Mouse (Mus musculus) neural tube, embryonic 12.5 days (tissue): ENCODE measurements around the gene Xxylt1. TPM values are rescaled to one million over a fixed set of nuclear protein-coding genes. Genes with fewer than 3 reads are reported as not detected.
A peak's percentile ranks its signal among the peaks of the same experiment; 100 is the strongest.

ENCODE experiments used
- ATAC-seq: fragments of 200-750 bp; cut with Nextera tagmentation; 2 replicates; pipeline ENCODE4 v1.8.0; 2017; ENCODE audit warnings: low read depth, mild to moderate bottlenecking, moderate TSS enrichment, moderate library complexity; ENCODE audit not compliant: low FRiP score
- H3K27ac ChIP-seq: fragments of 300-500 bp; sonication (generic); 2 replicates; pipeline ENCODE4 v1.5.1; 2016
- H3K27me3 ChIP-seq: fragments of 300-500 bp; sonication (generic); replicated peaks from 2 replicates; pipeline ENCODE4 v1.6.1; 2016; ENCODE audit warnings: mild to moderate bottlenecking
- H3K36me3 ChIP-seq: fragments of 300-500 bp; sonication (generic); 2 replicates; pipeline ENCODE4 v1.6.1; 2016; ENCODE audit warnings: mild to moderate bottlenecking
- H3K4me1 ChIP-seq: fragments of 300-500 bp; sonication (generic); 2 replicates; pipeline ENCODE4 v1.6.1; 2016
- H3K4me2 ChIP-seq: fragments of 300-500 bp; sonication (generic); replicated peaks from 2 replicates; pipeline ENCODE4 v1.6.1; 2016; ENCODE audit warnings: mild to moderate bottlenecking
- H3K4me3 ChIP-seq: fragments of 300-500 bp; sonication (generic); 2 replicates; pipeline ENCODE4 v1.5.1; 2016
- H3K9ac ChIP-seq: fragments of 300-500 bp; sonication (generic); 2 replicates; pipeline ENCODE4 v1.6.1; 2016; ENCODE audit warnings: mild to moderate bottlenecking
- H3K9me3 ChIP-seq: fragments of 300-500 bp; sonication (generic); 2 replicates; pipeline ENCODE4 v1.6.1; 2016; ENCODE audit warnings: mild to moderate bottlenecking
- WGBS: fragments of 180-500 bp; shearing (Covaris S2); methylation state at CpG from one replicate; pipeline ENCODE4 v1.1.7; 2016; 5-methylcytosine and 5-hydroxymethylcytosine counted together
- polyA plus RNA-seq: library from polyadenylated mRNA; unstranded; fragments of >200 nt; fragmentation: Nextera tagmentation; extraction: Ambion mirVana; gene quantifications from 2 replicates; pipeline ENCODE4 v1.2.1, GENCODE M21; 2016

Gene Xxylt1
- polyA plus RNA-seq, 1 experiment from 2014 or later: 15.7 TPM

GRCm38 (mm10) chr16:31074324-31074908, 6.8 kb downstream of the Xxylt1 start:
- Histone ChIP-seq H3K9ac (no peak overlapping the region), H3K4me2 (no peak overlapping the region), H3K9me3 (no peaks in the 10 kb centered on the region), H3K27me3 (no peaks in the 10 kb centered on the region), H3K27ac (no peak overlapping the region), H3K4me1 (peaks cover 5% of the 10 kb centered on the region), H3K4me3 (no peak overlapping the region), H3K36me3 (no peaks in the 10 kb centered on the region)
- ATAC-seq: no peak
- 81% methylated on average over 3 of the region's 3 CpGs for WGBS

- Histone ChIP-seq H3K9me3 (no peaks in the 10 kb centered on the region), H3K27me3 (no peaks in the 10 kb centered on the region), H3K27ac (no peak overlapping the region), H3K4me3 (no peak overlapping the region), H3K4me2 (no peak overlapping the region), H3K4me1 (peaks cover 5% of the 10 kb centered on the region), H3K36me3 (no peaks in the 10 kb centered on the region), H3K9ac (no peak overlapping the region)
- ATAC-seq: no peak
- 90% methylated on average over 6 of the region's 6 CpGs for whole genome bisulfite sequencing
These were observed 9.5 kb downstream of the Xxylt1 start for GRCm38 (mm10) chr16:31071731-31072130.

- no peaks in the 10 kb centered on the region for H3K27me3 ChIP-seq
- peaks cover 5% of the 10 kb centered on the region for H3K4me1 ChIP-seq
- H3K4me2 ChIP-seq: peak overlapping the region; percentile 43
- 0 out of 2 replicates have a peak overlapping the region, but pooled peaks have one; percentile 18 for H3K9ac ChIP-seq
- peak; percentile 65 for ATAC-seq
- H3K4me3 ChIP-seq: no peak overlapping the region
- no peak overlapping the region for H3K27ac ChIP-seq
- H3K9me3 ChIP-seq: no peaks in the 10 kb centered on the region
- H3K36me3 ChIP-seq: no peaks in the 10 kb centered on the region
- 17% methylated on average over 21 of the region's 21 CpGs for WGBS
These were observed 10.7 kb downstream of the Xxylt1 start for GRCm38 (mm10) chr16:31070358-31071133.

- 80% methylated on average over 14 of the region's 14 CpGs for WGBS
- Histone ChIP-seq H3K9ac (no peak overlapping the region), H3K27ac (no peak overlapping the region), H3K9me3 (no peaks in the 10 kb centered on the region), H3K4me1 (peaks cover 5% of the 10 kb centered on the region), H3K27me3 (no peaks in the 10 kb centered on the region), H3K4me2 (no peak overlapping the region), H3K36me3 (no peaks in the 10 kb centered on the region), H3K4me3 (no peak overlapping the region)
- ATAC-seq: no peak
These were observed 11.7 kb downstream of the Xxylt1 start for GRCm38 (mm10) chr16:31069211-31070166.

- no peaks in the 10 kb centered on the region for H3K9me3 ChIP-seq
- peaks cover 5% of the 10 kb centered on the region for H3K4me1 ChIP-seq
- no peak for ATAC-seq
- no peak overlapping the region for H3K4me2 ChIP-seq
- 75% methylated on average over 7 of the region's 7 CpGs for WGBS
- H3K9ac ChIP-seq: no peak overlapping the region
- H3K27ac ChIP-seq: no peak overlapping the region
- no peak overlapping the region for H3K4me3 ChIP-seq
- no peaks in the 10 kb centered on the region for H3K36me3 ChIP-seq
- no peaks in the 10 kb centered on the region for H3K27me3 ChIP-seq
These were observed 13.0 kb downstream of the Xxylt1 start for GRCm38 (mm10) chr16:31068280-31068679.

- no peaks in the 10 kb centered on the region for H3K36me3 ChIP-seq
These were observed 14.7 kb downstream of the Xxylt1 start for GRCm38 (mm10) chr16:31066344-31067098.

GRCm38 (mm10) chr16:31064782-31065181, 16.4 kb downstream of the Xxylt1 start:
- Histone ChIP-seq H3K4me1 (0 out of 2 replicates have a peak, but pooled peaks cover 3% of the 10 kb centered on the region), H3K27me3 (no peaks in the 10 kb centered on the region), H3K9ac (no peak overlapping the region), H3K4me3 (no peak overlapping the region), H3K4me2 (no peak overlapping the region), H3K27ac (no peak overlapping the region), H3K9me3 (no peaks in the 10 kb centered on the region), H3K36me3 (no peaks in the 10 kb centered on the region)
- no peak for ATAC-seq
- WGBS: 90% methylated on average over 6 of the region's 6 CpGs

More at GRCm38 (mm10) chr16:31066344-31067098, 14.7 kb downstream of the Xxylt1 start:
- Histone ChIP-seq H3K27ac (no peak overlapping the region), H3K9me3 (no peaks in the 10 kb centered on the region), H3K4me1 (peaks cover 7% of the 10 kb centered on the region), H3K4me3 (no peak overlapping the region), H3K9ac (no peak overlapping the region), H3K4me2 (no peak overlapping the region), H3K27me3 (no peaks in the 10 kb centered on the region)
- 68% methylated on average over 15 of the region's 15 CpGs for WGBS
- ATAC-seq: no peak

GRCm38 (mm10) chr16:31062918-31063317, 18.3 kb downstream of the Xxylt1 start:
- Histone ChIP-seq H3K36me3 (no peaks in the 10 kb centered on the region), H3K9me3 (no peaks in the 10 kb centered on the region), H3K4me2 (no peak overlapping the region), H3K27ac (no peak overlapping the region), H3K4me1 (0 out of 2 replicates have a peak, but pooled peaks cover 3% of the 10 kb centered on the region), H3K27me3 (no peaks in the 10 kb centered on the region), H3K9ac (no peak overlapping the region), H3K4me3 (no peak overlapping the region)
- ATAC-seq: no peak
- 88% methylated on average over 3 of the region's 3 CpGs for WGBS

- WGBS: 82% methylated on average over 11 of the region's 11 CpGs
- Histone ChIP-seq H3K27me3 (no peaks in the 10 kb centered on the region), H3K4me1 (peaks cover 3% of the 10 kb centered on the region; the same call in 1 of the 2 replicates), H3K9ac (no peak overlapping the region), H3K36me3 (no peaks in the 10 kb centered on the region), H3K27ac (no peak overlapping the region), H3K4me2 (no peak overlapping the region), H3K4me3 (no peak overlapping the region), H3K9me3 (no peaks in the 10 kb centered on the region)
- ATAC-seq: no peak
These were observed 19.9 kb downstream of the Xxylt1 start for GRCm38 (mm10) chr16:31061246-31061880.

- no peak overlapping the region for H3K27ac ChIP-seq
- H3K4me3 ChIP-seq: no peak overlapping the region
These were observed 20.5 kb downstream of the Xxylt1 start for GRCm38 (mm10) chr16:31060714-31061113.

GRCm38 (mm10) chr16:31060226-31060625, 21.0 kb downstream of the Xxylt1 start:
- Histone ChIP-seq H3K4me3 (no peak overlapping the region), H3K36me3 (no peaks in the 10 kb centered on the region), H3K4me1 (peaks cover 3% of the 10 kb centered on the region; the same call in 1 of the 2 replicates), H3K27me3 (no peaks in the 10 kb centered on the region), H3K9me3 (no peaks in the 10 kb centered on the region), H3K4me2 (no peak overlapping the region), H3K27ac (no peak overlapping the region), H3K9ac (no peak overlapping the region)
- WGBS: 94% methylated on average over 3 of the region's 3 CpGs
- ATAC-seq: no peak

More at GRCm38 (mm10) chr16:31060714-31061113, 20.5 kb downstream of the Xxylt1 start:
- no peak for ATAC-seq
- Histone ChIP-seq H3K27me3 (no peaks in the 10 kb centered on the region), H3K4me1 (peaks cover 3% of the 10 kb centered on the region; the same call in 1 of the 2 replicates), H3K36me3 (no peaks in the 10 kb centered on the region), H3K9me3 (no peaks in the 10 kb centered on the region), H3K9ac (no peak overlapping the region), H3K4me2 (no peak overlapping the region)
- 94% methylated on average over 13 of the region's 13 CpGs for WGBS
